Mouse (Mus musculus): Measurements from ENCODE around the gene Camsap1.

DNA sequence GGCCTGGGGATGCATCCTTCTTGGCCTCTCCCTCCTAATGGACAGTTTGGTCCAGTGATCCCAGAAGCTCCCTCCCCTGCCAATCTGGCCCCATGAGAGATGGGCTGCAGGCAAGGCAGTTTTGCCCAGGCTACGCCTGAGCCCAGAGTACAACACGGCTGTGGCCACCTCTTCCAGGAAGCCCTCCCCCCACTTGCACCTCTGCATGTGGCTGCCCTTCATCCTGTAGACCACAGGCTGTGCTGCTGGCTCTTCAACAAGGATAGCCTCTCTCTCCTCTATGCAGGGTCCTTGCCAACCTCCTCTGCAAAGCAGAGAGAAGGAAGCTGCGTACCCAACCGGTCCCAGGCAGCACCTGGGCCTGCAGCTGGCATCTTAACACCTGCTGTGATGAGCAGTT lies 104.0 kb downstream of the Camsap1 start:
- TF ChIP-seq POLR2A (IDR thresholded peaks at IDR 0.05; ENCODE audit: insufficient read depth, low read length) (no peak), CTCF (IDR thresholded peaks at IDR 0.05; ENCODE audit: low read depth, low read length) (no peak)

Measured in ES-Bruce4 (cell line).